Mouse (Mus musculus) testis, adult 2 months (tissue): ENCODE results near the gene Cdkal1. TPM values are rescaled to one million over a fixed set of nuclear protein-coding genes. Genes with fewer than 3 reads are reported as not detected.
A peak's percentile ranks its signal among the peaks of the same experiment; 100 is the strongest.

Experiments used
- H3K27ac ChIP-seq: fragments of 200-500 bp; 2 replicates; pipeline ENCODE4 v1.5.1; 2012; ENCODE audit warnings: low read depth, low read length; ENCODE audit not compliant: control insufficient read depth, insufficient read depth
- H3K27me3 ChIP-seq: fragments of 200-500 bp; 2 replicates; pipeline ENCODE4 v1.6.1; 2012; ENCODE audit warnings: mild to moderate bottlenecking, low read length, moderate library complexity; ENCODE audit not compliant: control insufficient read depth, insufficient read depth
- H3K36me3 ChIP-seq: fragments of 200-500 bp; 2 replicates; pipeline ENCODE4 v1.6.1; 2012; ENCODE audit warnings: mild to moderate bottlenecking, low read length; ENCODE audit not compliant: control insufficient read depth, insufficient read depth
- H3K4me1 ChIP-seq: fragments of 200-500 bp; 2 replicates; pipeline ENCODE4 v1.6.1; 2012; ENCODE audit warnings: low read length; ENCODE audit not compliant: control insufficient read depth, insufficient read depth
- H3K4me3 ChIP-seq: fragments of 200-500 bp; 2 replicates; pipeline ENCODE4 v1.5.1; 2012; ENCODE audit warnings: low read depth, mild to moderate bottlenecking, low read length, moderate library complexity, mixed read lengths; ENCODE audit not compliant: control insufficient read depth
- CTCF ChIP-seq: fragments of 200-500 bp; IDR thresholded peaks from 2 replicates; pipeline ENCODE4 v1.5.1; 2012; ENCODE audit warnings: low read depth, mild to moderate bottlenecking, inconsistent platforms, low read length, moderate library complexity; ENCODE audit not compliant: control insufficient read depth, insufficient read depth, insufficient replicate concordance
- POLR2A ChIP-seq: fragments of 200-500 bp; IDR thresholded peaks from 2 replicates; pipeline ENCODE4 v1.6.1; 2012; ENCODE audit warnings: low read depth, mild to moderate bottlenecking, inconsistent platforms, low read length, moderate library complexity; ENCODE audit not compliant: control insufficient read depth
- polyA plus RNA-seq: library from polyadenylated mRNA; depleted of rRNA; stranded (reverse); fragments of >200 nt; gene quantifications from 2 replicates; pipeline ENCODE4 v1.2.3, GENCODE M21; 2012

The Cdkal1 gene
- polyA plus RNA-seq, 1 experiment, result 14.3 TPM

GRCm38 (mm10) chr13:29751201-29751600 lies 104.3 kb downstream of the Cdkal1 start:
- Histone ChIP-seq H3K27ac (no peak overlapping the region), H3K27me3 (no peaks in the 10 kb centered on the region), H3K4me1 (no peaks in the 10 kb centered on the region), H3K4me3 (no peak overlapping the region), H3K36me3 (no peaks in the 10 kb centered on the region)
- TF ChIP-seq CTCF (no peak), POLR2A (no peak)

GRCm38 (mm10) chr13:29747347-29747647 lies 108.2 kb downstream of the Cdkal1 start:
- Histone ChIP-seq H3K27me3 (no peaks in the 10 kb centered on the region), H3K4me3 (no peak overlapping the region), H3K36me3 (no peaks in the 10 kb centered on the region), H3K4me1 (no peaks in the 10 kb centered on the region), H3K27ac (no peak overlapping the region)
- TF ChIP-seq POLR2A (no peak), CTCF (no peak)

- H3K27ac ChIP-seq, result no peak overlapping the region
- H3K4me1 ChIP-seq, result no peaks in the 10 kb centered on the region
- TF ChIP-seq POLR2A (no peak), CTCF (no peak)
- H3K27me3 ChIP-seq, result no peaks in the 10 kb centered on the region
- no peaks in the 10 kb centered on the region for H3K36me3 ChIP-seq
- H3K4me3 ChIP-seq, result no peak overlapping the region
These were observed 108.8 kb downstream of the Cdkal1 start for GRCm38 (mm10) chr13:29746501-29747346.

- Histone ChIP-seq H3K4me1 (no peaks in the 10 kb centered on the region), H3K4me3 (no peak overlapping the region), H3K36me3 (no peaks in the 10 kb centered on the region), H3K27ac (no peak overlapping the region), H3K27me3 (no peaks in the 10 kb centered on the region)
- TF ChIP-seq POLR2A (no peak), CTCF (no peak)
These were observed 110.4 kb downstream of the Cdkal1 start for GRCm38 (mm10) chr13:29745073-29745472.

- Histone ChIP-seq H3K4me3 (0 out of 2 replicates have a peak overlapping the region, but pooled peaks have one; percentile 6), H3K27me3 (no peaks in the 10 kb centered on the region), H3K4me1 (no peaks in the 10 kb centered on the region), H3K36me3 (no peaks in the 10 kb centered on the region), H3K27ac (no peak overlapping the region)
- TF ChIP-seq POLR2A (no peak), CTCF (no peak)
These were observed 111.3 kb downstream of the Cdkal1 start for GRCm38 (mm10) chr13:29744188-29744587.

- no peaks in the 10 kb centered on the region for H3K4me1 ChIP-seq
- no peaks in the 10 kb centered on the region for H3K36me3 ChIP-seq
- TF ChIP-seq POLR2A, result no peak
- no peak for TF ChIP-seq CTCF
- no peak overlapping the region for H3K27ac ChIP-seq
- peak overlapping the region; percentile 28; the same call in 1 of the 2 replicates for H3K4me3 ChIP-seq
- H3K27me3 ChIP-seq, result no peaks in the 10 kb centered on the region
These were observed 111.7 kb downstream of the Cdkal1 start for GRCm38 (mm10) chr13:29743761-29744160.

- no peak overlapping the region for H3K4me3 ChIP-seq
- no peaks in the 10 kb centered on the region for H3K36me3 ChIP-seq
- no peaks in the 10 kb centered on the region for H3K4me1 ChIP-seq
- TF ChIP-seq CTCF (no peak), POLR2A (no peak)
- no peaks in the 10 kb centered on the region for H3K27me3 ChIP-seq
- H3K27ac ChIP-seq, result no peak overlapping the region
These were observed 117.6 kb downstream of the Cdkal1 start for GRCm38 (mm10) chr13:29737675-29738461.
